Mouse (Mus musculus): Measurements from ENCODE around the gene Ywhag. TPM values are rescaled to one million over a fixed set of nuclear protein-coding genes. Genes with fewer than 3 reads are reported as not detected.

The Ywhag gene
- polyA plus RNA-seq, 1 experiment from 2014 or later, result 221 TPM

- no peak overlapping the region for H3K27ac ChIP-seq
Observed at GRCm38 (mm10) chr5:135950710-135951412, 16.4 kb upstream of the Ywhag start.

GRCm38 (mm10) chr5:135946621-135947020 lies 12.2 kb upstream of the Ywhag start:
- H3K9ac ChIP-seq, result no peak overlapping the region
- peaks cover 7% of the 10 kb centered on the region; the same call in 1 of the 2 replicates for H3K4me1 ChIP-seq
- no peak overlapping the region for H3K27ac ChIP-seq
- 66% methylated on average over 5 of the region's 5 CpGs for WGBS
- no peaks in the 10 kb centered on the region for H3K27me3 ChIP-seq
- H3K9me3 ChIP-seq, result no peaks in the 10 kb centered on the region
- no peaks in the 10 kb centered on the region for H3K36me3 ChIP-seq
- no peak for ATAC-seq (ENCODE audit: insufficient number of reproducible peaks, insufficient read depth, low FRiP score, low TSS enrichment)
- no peak overlapping the region; the same call in 1 of the 2 replicates for H3K4me2 ChIP-seq (replicated peaks)
- H3K4me3 ChIP-seq, result no peak overlapping the region

More at GRCm38 (mm10) chr5:135950710-135951412, 16.4 kb upstream of the Ywhag start:
- Histone ChIP-seq H3K9me3 (no peaks in the 10 kb centered on the region), H3K4me3 (no peak overlapping the region), H3K9ac (no peak overlapping the region), H3K4me1 (peaks cover 5% of the 10 kb centered on the region; the same call in 1 of the 2 replicates), H3K4me2 (replicated peaks) (no peak overlapping the region), H3K36me3 (no peaks in the 10 kb centered on the region), H3K27me3 (no peaks in the 10 kb centered on the region)
- 77% methylated on average over 11 of the region's 11 CpGs for WGBS
- no peak for ATAC-seq (ENCODE audit: insufficient number of reproducible peaks, insufficient read depth, low FRiP score, low TSS enrichment)

GRCm38 (mm10) chr5:135945916-135946408 lies 11.5 kb upstream of the Ywhag start:
- no peak overlapping the region for H3K27ac ChIP-seq
- no peak overlapping the region for H3K4me3 ChIP-seq
- 50% methylated on average over 10 of the region's 10 CpGs for WGBS
- no peaks in the 10 kb centered on the region for H3K9me3 ChIP-seq
- peaks cover 7% of the 10 kb centered on the region; the same call in 1 of the 2 replicates for H3K4me1 ChIP-seq
- no peaks in the 10 kb centered on the region for H3K27me3 ChIP-seq
- ATAC-seq (ENCODE audit: insufficient number of reproducible peaks, insufficient read depth, low FRiP score, low TSS enrichment), result peak; percentile 49; the same call in 1 of the 2 replicates
- H3K36me3 ChIP-seq, result no peaks in the 10 kb centered on the region
- H3K4me2 ChIP-seq (replicated peaks), result no peak overlapping the region; the same call in 1 of the 2 replicates
- H3K9ac ChIP-seq, result no peak overlapping the region

GRCm38 (mm10) chr5:135942710-135943109 lies 8.3 kb upstream of the Ywhag start:
- H3K27me3 ChIP-seq, result no peaks in the 10 kb centered on the region
- H3K36me3 ChIP-seq, result no peaks in the 10 kb centered on the region
- no peak overlapping the region for H3K27ac ChIP-seq
- no peak for ATAC-seq (ENCODE audit: insufficient number of reproducible peaks, insufficient read depth, low FRiP score, low TSS enrichment)
- H3K4me3 ChIP-seq, result no peak overlapping the region
- no peak overlapping the region for H3K9ac ChIP-seq
- peaks cover 7% of the 10 kb centered on the region; the same call in 1 of the 2 replicates for H3K4me1 ChIP-seq
- H3K4me2 ChIP-seq (replicated peaks), result no peak overlapping the region
- 72% methylated on average over 6 of the region's 6 CpGs for WGBS
- no peaks in the 10 kb centered on the region for H3K9me3 ChIP-seq

GRCm38 (mm10) chr5:135940587-135940986 lies 6.2 kb upstream of the Ywhag start:
- Histone ChIP-seq H3K27me3 (no peaks in the 10 kb centered on the region), H3K27ac (no peak overlapping the region), H3K4me2 (replicated peaks) (no peak overlapping the region), H3K4me1 (no peaks in the 10 kb centered on the region), H3K9ac (no peak overlapping the region), H3K4me3 (no peak overlapping the region), H3K9me3 (no peaks in the 10 kb centered on the region), H3K36me3 (no peaks in the 10 kb centered on the region)
- no peak for ATAC-seq (ENCODE audit: insufficient number of reproducible peaks, insufficient read depth, low FRiP score, low TSS enrichment)
- WGBS, result 59% methylated on average over 5 of the region's 5 CpGs

- Histone ChIP-seq H3K36me3 (peaks cover 13% of the 10 kb centered on the region), H3K27me3 (no peaks in the 10 kb centered on the region), H3K9me3 (no peaks in the 10 kb centered on the region), H3K4me2 (replicated peaks) (no peak overlapping the region), H3K4me3 (no peak overlapping the region), H3K9ac (no peak overlapping the region), H3K4me1 (peaks cover 15% of the 10 kb centered on the region), H3K27ac (0 out of 2 replicates have a peak overlapping the region, but pooled peaks have one; percentile 95)
- 82% methylated on average over 6 of the region's 6 CpGs for WGBS
- no peak for ATAC-seq (ENCODE audit: insufficient number of reproducible peaks, insufficient read depth, low FRiP score, low TSS enrichment)
Observed at GRCm38 (mm10) chr5:135935641-135936190, 1.3 kb upstream of the Ywhag start.

GRCm38 (mm10) chr5:135935176-135935523 lies 734 bp upstream of the Ywhag start:
- peak overlapping the region; percentile 97 for H3K4me3 ChIP-seq
- peaks cover 15% of the 10 kb centered on the region for H3K4me1 ChIP-seq
- H3K27ac ChIP-seq, result peak overlapping the region; percentile 95
- peaks cover 19% of the 10 kb centered on the region for H3K36me3 ChIP-seq
- no peak overlapping the region for H3K9ac ChIP-seq
- no peaks in the 10 kb centered on the region for H3K27me3 ChIP-seq
- no peak; the same call in 1 of the 2 replicates for ATAC-seq (ENCODE audit: insufficient number of reproducible peaks, insufficient read depth, low FRiP score, low TSS enrichment)
- WGBS, result 45% methylated on average over 7 of the region's 7 CpGs
- peak overlapping the region; percentile 53 for H3K4me2 ChIP-seq (replicated peaks)
- H3K9me3 ChIP-seq, result no peaks in the 10 kb centered on the region

GRCm38 (mm10) chr5:135933900-135934441 lies 445 bp downstream of the Ywhag start:
- peak; percentile 31 for ATAC-seq (ENCODE audit: insufficient number of reproducible peaks, insufficient read depth, low FRiP score, low TSS enrichment)
- Histone ChIP-seq H3K9me3 (no peaks in the 10 kb centered on the region), H3K27me3 (no peaks in the 10 kb centered on the region), H3K27ac (peak overlapping the region; percentile 95), H3K4me1 (peaks cover 15% of the 10 kb centered on the region), H3K4me2 (replicated peaks) (peak overlapping the region; percentile 53), H3K4me3 (peak overlapping the region; percentile 97), H3K9ac (peak overlapping the region; percentile 89), H3K36me3 (peaks cover 31% of the 10 kb centered on the region)
- WGBS, result under 1% methylated on average over 35 of the region's 35 CpGs

- 13% methylated on average over 11 of the region's 12 CpGs for WGBS
- peak overlapping the region; percentile 53 for H3K4me2 ChIP-seq (replicated peaks)
- peak overlapping the region; percentile 97 for H3K4me3 ChIP-seq
- peaks cover 15% of the 10 kb centered on the region for H3K4me1 ChIP-seq
- peak overlapping the region; percentile 89 for H3K9ac ChIP-seq
- no peaks in the 10 kb centered on the region for H3K27me3 ChIP-seq
- H3K27ac ChIP-seq, result peak overlapping the region; percentile 95
- ATAC-seq (ENCODE audit: insufficient number of reproducible peaks, insufficient read depth, low FRiP score, low TSS enrichment), result no peak
- no peaks in the 10 kb centered on the region for H3K9me3 ChIP-seq
- H3K36me3 ChIP-seq, result peaks cover 34% of the 10 kb centered on the region
Observed at GRCm38 (mm10) chr5:135933222-135933899, 1.1 kb downstream of the Ywhag start.

- 80% methylated on average over 2 of the region's 2 CpGs for WGBS
- peaks cover 15% of the 10 kb centered on the region for H3K4me1 ChIP-seq
- peak overlapping the region; percentile 18; the same call in 1 of the 2 replicates for H3K4me2 ChIP-seq (replicated peaks)
- H3K9me3 ChIP-seq, result no peaks in the 10 kb centered on the region
- ATAC-seq (ENCODE audit: insufficient number of reproducible peaks, insufficient read depth, low FRiP score, low TSS enrichment), result no peak
- no peaks in the 10 kb centered on the region for H3K27me3 ChIP-seq
- H3K4me3 ChIP-seq, result no peak overlapping the region
- H3K27ac ChIP-seq, result no peak overlapping the region
- no peak overlapping the region for H3K9ac ChIP-seq
- H3K36me3 ChIP-seq, result peaks cover 42% of the 10 kb centered on the region
Observed at GRCm38 (mm10) chr5:135932359-135932758, 2.1 kb downstream of the Ywhag start.

- Histone ChIP-seq H3K4me1 (peaks cover 15% of the 10 kb centered on the region), H3K9me3 (no peaks in the 10 kb centered on the region), H3K27me3 (no peaks in the 10 kb centered on the region), H3K4me3 (no peak overlapping the region), H3K36me3 (peaks cover 49% of the 10 kb centered on the region), H3K27ac (no peak overlapping the region), H3K4me2 (replicated peaks) (no peak overlapping the region), H3K9ac (no peak overlapping the region)
- 94% methylated on average over 9 of the region's 9 CpGs for WGBS
- ATAC-seq (ENCODE audit: insufficient number of reproducible peaks, insufficient read depth, low FRiP score, low TSS enrichment), result no peak
Observed at GRCm38 (mm10) chr5:135931526-135931925, 2.9 kb downstream of the Ywhag start.
